Mouse (Mus musculus) ZHBTc4 (cell line): ENCODE results near the gene Ccdc77.

Experiments used
- DNase-seq: peaks from one replicate; pipeline ENCODE4 v3.0.0-alpha.2; 2011; ENCODE audit warnings: low read depth, low spot score

The Ccdc77 gene

GRCm38 (mm10) chr6:120363688-120364522 lies at the start of gene Ccdc77, which contains the start of gene Kdm5a:
Gene Ccdc77, minus strand, starts transcription at chr6:120364374.
Gene Kdm5a, plus strand, starts transcription at chr6:120364124.
- DNase-seq: peak; percentile 98

GRCm38 (mm10) chr6:120403936-120404335 lies 39.8 kb upstream of the Ccdc77 start:
- DNase-seq: no peak

GRCm38 (mm10) chr6:120395622-120396345 lies 31.6 kb upstream of the Ccdc77 start:
- no peak for DNase-seq

- DNase-seq: no peak
Measured at GRCm38 (mm10) chr6:120392811-120393210, 28.6 kb upstream of the Ccdc77 start.

GRCm38 (mm10) chr6:120390054-120390453 lies 25.9 kb upstream of the Ccdc77 start:
- DNase-seq: no peak

GRCm38 (mm10) chr6:120376736-120377135 lies 12.6 kb upstream of the Ccdc77 start:
- DNase-seq: no peak

- peak; percentile 30 for DNase-seq
Measured at GRCm38 (mm10) chr6:120365051-120365450, 877 bp upstream of the Ccdc77 start.

- DNase-seq: peak; percentile 42
Measured at GRCm38 (mm10) chr6:120364523-120364905, 340 bp upstream of the Ccdc77 start.

- no peak for DNase-seq
Measured at GRCm38 (mm10) chr6:120362774-120363687, 1.1 kb downstream of the Ccdc77 start.

- DNase-seq: no peak
Measured at GRCm38 (mm10) chr6:120362124-120362523, 2.0 kb downstream of the Ccdc77 start.

GRCm38 (mm10) chr6:120356951-120357945 lies 6.9 kb downstream of the Ccdc77 start:
- DNase-seq: peak; percentile 97

- DNase-seq: no peak
Measured at GRCm38 (mm10) chr6:120356478-120356877, 7.7 kb downstream of the Ccdc77 start.

GRCm38 (mm10) chr6:120349018-120349417 lies 15.2 kb downstream of the Ccdc77 start:
- DNase-seq: no peak

GRCm38 (mm10) chr6:120343992-120344391 lies 20.2 kb downstream of the Ccdc77 start:
- DNase-seq: no peak

- DNase-seq: no peak
Measured at GRCm38 (mm10) chr6:120332351-120332750, 31.8 kb downstream of the Ccdc77 start.

GRCm38 (mm10) chr6:120324295-120324927 lies 39.8 kb downstream of the Ccdc77 start:
- peak; percentile 92 for DNase-seq

- DNase-seq: peak; percentile 52
Measured at GRCm38 (mm10) chr6:120320369-120320768, 43.8 kb downstream of the Ccdc77 start.

- DNase-seq: no peak
Measured at GRCm38 (mm10) chr6:120319129-120319528, 45.0 kb downstream of the Ccdc77 start.

GRCm38 (mm10) chr6:120318303-120318940 lies 45.8 kb downstream of the Ccdc77 start:
- DNase-seq: no peak
